Mouse (Mus musculus): Measurements from ENCODE around the gene Trp73.

DNA sequence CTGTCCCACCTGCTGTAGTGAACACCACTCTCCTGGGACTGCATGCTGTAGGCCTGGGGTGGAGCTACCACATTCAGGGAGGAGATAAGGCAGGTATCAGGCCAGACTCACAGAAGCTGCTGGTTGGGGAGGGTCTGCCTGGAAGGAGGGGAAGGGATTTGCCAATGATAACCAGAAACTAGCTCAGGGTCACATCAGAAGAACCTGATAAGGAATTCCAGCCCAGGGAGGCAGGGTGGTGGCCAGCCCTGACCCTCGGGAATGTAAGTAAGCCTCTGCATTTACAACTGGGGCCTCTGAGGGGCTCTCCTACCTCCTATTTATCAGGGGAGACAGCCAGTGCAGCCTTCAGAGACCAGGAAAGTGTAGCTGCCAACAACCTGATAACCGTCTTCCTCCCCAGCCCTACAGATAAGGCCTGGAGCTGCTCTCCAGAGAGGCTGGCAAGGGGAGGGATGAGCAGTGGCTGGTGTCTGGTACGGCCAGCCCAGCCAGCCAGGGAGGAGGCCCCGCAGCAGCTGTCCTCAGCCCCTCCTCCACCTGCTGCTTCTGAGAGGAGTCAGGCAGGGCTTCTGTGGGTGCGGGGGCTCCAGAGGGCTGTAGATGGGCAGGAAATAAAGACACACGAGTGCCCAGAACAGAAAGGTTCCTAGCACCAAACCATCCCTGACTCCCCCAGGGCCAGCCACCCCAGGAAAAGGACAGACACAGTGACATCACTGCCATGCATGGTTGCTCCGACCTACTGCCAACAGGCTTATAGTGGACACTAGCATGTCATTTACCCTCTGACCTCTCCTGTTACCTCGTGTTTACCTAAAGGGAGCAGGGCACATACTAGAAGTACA, 116.0 kb downstream of the Trp73 start:
- TF ChIP-seq CTCF (IDR thresholded peaks at IDR 0.05; ENCODE audit: low read depth) (no peak), EP300 (optimal IDR thresholded peaks at IDR 0.05) (no peak)
